Mouse (Mus musculus): ENCODE results near the gene Mettl27.
"Not testable (repeated sequence)": the region's sequence is repeated elsewhere in the genome, so short reads cannot be mapped to it uniquely, and the experiment has no call there.

Gene Mettl27

DNA sequence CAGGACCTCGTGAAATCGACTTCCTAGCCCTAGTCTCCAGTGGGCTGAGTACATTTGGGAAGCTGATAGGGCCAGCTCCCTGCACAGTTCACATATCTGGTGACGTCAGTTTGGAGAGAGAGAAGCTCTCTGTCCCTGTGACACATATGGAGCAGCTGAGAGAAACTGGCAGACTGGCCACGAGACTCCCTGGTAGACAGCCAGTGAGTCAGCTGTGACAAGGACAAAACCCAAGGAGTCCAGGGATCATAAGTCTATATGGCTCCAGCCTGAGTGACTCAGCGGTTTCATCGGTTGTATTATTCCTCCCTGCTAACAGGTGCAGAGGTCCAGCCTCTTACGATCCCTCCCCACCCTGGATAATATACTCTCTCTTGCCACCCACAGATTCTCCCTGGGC lies 26.9 kb downstream of the Mettl27 start:
- DNase-seq, result no peak

GRCm38 (mm10) chr5:134960430-134960829 lies 28.3 kb downstream of the Mettl27 start:
- DNase-seq, result no peak

GRCm38 (mm10) chr5:134961519-134961918 lies 29.4 kb downstream of the Mettl27 start:
- DNase-seq, result no peak

DNA sequence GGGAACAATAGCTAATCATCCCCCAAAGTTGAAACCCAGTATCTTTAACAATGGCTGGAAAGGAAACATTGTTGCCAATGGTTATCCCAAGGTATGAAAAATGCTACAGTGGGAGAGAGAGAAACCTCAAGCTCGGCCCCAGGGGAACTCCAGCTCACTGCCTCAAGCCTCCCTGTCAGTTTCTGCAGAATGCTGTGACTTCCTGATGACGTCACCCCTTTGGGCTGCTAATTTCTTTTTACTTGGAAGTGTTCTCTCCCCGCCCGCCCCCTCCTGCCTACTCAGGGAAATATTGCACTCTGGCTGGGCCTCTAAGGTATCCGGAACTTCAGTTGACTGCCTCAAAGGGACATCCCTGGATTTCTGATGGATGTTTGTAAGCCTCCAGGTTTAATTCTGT lies 31.4 kb downstream of the Mettl27 start:
- DNase-seq, result no peak

GRCm38 (mm10) chr5:134964655-134965054 lies 32.5 kb downstream of the Mettl27 start:
- DNase-seq, result not testable (repeated sequence)

DNA sequence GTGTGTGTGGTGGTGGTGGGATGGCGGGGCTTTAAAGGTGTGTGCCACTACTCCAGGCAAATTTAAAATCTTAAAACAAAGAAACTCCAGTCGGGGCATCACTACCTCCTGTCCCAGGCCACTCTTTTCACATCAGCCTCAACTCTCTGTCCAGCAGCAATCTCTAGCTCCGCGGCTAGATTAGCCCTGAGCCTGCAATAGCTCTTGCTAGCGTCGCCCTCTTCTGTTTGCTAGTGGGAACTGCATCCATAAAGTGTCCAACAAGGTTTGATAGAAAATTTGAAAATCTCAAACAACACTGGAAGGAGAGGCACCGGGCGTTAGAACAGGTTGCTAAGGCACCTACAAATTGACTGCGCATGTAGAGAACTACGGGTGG lies 33.3 kb downstream of the Mettl27 start:
- DNase-seq, result peak; percentile 37

DNA sequence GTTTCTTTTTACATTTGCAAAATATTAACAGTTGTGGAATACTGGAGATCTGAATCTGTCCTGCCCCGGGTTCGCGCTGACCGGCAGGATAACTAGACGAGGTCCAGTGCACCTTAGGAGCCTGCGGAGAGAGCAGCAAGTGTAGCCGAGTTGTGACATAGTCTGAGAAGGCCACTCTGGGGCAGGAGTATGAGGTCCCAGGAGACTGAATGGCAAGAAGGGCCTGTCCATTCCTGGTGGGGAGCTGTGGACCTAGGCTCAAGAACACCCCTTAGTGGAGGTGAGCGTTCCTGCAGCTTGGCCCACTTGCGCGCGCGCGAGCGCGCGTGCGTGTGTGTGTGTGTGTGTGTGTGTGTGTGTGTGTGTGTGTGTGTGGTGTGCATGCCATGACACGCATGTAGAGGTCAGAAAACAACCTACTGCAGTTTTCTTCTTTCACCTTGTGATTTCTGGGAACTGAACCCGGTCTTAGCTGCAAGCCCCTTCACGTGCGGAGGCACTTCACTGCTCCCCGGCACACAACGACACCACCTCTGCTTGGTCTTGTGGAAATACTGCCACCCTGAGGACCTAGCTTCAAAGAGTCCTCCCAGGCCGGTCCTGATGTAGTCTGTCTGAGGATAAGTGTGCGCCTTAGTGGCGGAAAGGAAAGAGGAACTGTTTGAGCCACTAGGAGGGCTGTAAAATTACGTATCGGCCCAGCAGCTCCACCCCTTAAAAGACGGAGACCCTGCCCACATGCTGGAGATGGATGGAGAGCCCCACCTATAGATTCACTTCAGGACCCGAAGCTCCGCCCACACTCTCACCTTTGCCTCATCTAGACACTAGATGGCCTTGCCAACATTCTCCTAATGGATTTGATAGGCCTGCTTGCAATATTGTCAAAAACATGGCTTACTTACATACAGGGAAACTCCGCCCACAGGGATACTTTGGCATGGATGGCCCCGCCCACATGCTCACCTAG lies 34.0 kb downstream of the Mettl27 start:
- DNase-seq, result peak; percentile 16

GRCm38 (mm10) chr5:134967164-134967944 lies 35.2 kb downstream of the Mettl27 start:
- DNase-seq, result no peak

- no peak for DNase-seq
Measured at GRCm38 (mm10) chr5:134970671-134971070, 38.5 kb downstream of the Mettl27 start.

DNA sequence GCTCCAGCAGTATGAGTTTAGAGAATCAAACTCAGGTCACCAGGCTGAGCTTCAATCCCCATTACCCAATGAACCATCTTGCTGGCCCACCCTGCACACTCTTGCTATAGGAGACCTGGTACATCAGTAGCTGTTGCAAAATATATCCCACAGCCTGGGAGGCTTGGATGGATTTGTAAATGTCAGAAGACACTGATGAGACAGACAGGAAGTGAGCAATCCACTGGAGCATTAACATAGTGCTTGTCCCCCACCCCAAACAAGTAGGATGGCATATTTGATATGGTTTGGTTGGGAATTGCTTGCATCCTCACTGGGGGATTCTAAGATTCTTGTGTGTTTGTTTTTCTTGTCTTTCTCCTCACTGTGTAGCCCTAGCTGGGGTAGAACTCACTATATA lies 40.9 kb downstream of the Mettl27 start:
- DNase-seq, result no peak

- no peak for DNase-seq
Measured at GRCm38 (mm10) chr5:134973526-134973925, 41.4 kb downstream of the Mettl27 start.

GRCm38 (mm10) chr5:134974294-134974693 lies 42.1 kb downstream of the Mettl27 start:
- no peak for DNase-seq

DNA sequence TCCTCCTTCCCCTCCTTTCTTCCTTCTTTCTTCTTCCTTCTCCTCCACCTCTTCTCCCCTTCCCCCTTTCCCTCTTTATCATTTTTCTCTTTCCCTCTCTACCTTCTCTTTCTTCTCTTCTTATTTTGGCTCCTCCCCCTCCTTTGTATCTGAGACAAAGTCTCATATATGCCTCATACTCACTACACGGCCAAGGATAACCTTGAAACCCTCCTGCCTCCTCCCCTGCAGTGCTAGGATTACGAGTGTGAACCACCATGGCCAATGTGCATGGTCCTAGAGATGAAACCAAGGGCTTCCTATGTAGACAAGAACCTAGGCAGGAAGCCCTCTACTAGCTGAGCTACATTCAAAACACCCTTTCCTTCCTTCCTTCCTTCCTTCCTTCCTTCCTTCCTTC lies 42.8 kb downstream of the Mettl27 start:
- no peak for DNase-seq

DNA sequence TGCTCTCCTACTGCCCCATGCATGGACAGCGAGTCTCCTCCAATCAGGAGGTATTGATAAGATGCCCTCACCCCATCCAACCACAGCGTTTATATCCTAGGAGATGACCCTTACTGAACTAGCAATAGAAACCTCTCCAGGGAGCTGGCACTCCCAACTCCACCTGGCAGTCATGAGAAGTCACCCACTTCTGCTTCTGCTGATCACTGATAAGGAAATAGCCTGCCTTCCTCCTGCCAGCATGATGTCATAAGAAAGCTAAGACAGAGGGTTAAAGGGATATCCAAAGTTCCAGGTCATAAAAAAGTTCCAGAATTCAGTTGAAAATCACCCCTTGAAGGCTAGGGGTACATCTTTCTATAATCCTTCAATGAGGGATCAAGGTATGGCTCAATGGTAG lies 44.0 kb downstream of the Mettl27 start:
- no peak for DNase-seq

DNA sequence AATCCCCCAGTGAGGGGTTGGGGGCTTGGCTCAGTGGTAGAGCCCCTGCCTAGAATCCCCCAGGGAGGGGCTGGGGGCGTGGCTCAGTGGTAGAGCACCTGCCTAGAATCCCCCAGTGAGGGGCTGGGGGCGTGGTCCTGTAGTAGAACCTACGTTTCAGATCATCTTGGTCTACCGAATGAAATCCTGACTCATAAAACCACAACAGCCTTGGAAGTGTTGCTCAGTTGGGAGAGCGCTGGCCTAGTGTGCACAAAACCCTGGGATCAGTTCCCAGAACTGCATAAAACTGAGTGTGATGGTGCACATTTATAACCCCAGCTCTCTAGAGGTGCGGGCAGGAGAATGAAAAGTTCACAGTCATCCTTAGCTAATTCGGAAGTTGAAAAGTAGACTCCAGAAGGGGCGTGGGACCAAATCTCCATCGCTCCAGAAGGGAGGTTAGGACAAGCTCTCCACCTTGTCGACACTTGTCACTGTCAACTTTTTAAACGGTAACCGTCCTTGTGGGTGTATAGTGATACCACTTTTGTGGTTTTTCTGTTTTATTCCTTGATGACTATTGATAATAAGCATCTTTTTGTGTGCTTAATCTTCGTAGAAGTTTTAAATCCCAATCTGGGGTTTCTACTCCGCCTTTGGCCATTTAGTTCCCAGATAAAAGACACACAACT lies 44.5 kb downstream of the Mettl27 start:
- DNase-seq, result no peak

GRCm38 (mm10) chr5:134977837-134978236 lies 45.7 kb downstream of the Mettl27 start:
- DNase-seq, result no peak

GRCm38 (mm10) chr5:134981149-134981548 lies 49.0 kb downstream of the Mettl27 start:
- DNase-seq, result no peak

GRCm38 (mm10) chr5:134983111-134983510 lies 50.9 kb downstream of the Mettl27 start:
- DNase-seq, result no peak

GRCm38 (mm10) chr5:134983771-134984170 lies 51.6 kb downstream of the Mettl27 start:
- DNase-seq, result no peak

DNA sequence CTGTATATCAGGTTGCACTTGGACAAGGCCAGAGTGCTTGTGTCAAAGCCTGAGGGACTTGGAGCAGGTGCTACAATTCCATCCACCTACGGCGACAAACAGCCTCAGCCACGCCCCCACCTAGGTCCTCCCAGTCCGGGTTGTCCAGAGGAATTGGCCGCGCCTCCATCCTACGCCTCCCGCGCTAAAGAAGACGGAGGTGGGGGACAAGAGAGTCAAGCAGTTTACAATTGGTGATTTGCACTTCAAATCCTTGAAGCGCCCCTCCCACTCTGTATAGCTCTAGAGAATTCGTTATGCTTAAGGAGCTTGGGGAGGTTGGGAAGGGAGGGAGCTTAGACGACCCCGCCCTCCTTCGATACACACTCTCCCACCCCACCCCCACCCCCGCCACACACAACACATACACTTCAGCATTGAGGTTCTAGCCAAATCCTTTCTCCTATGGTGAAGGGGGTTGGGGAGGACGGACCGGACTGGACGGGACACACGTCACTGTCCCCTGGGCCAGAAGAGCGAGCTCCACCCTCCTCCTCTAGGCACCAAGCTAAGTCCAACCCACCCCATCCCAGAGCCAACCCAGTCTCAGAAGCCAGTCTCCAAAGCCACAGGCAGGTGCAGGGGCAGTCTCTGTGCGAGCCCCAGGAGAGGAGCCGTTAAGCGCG lies 53.6 kb downstream of the Mettl27 start, which contains the start of gene Cldn3:
TSS of gene Cldn3 (plus strand) at position 582 of the 665 bp plus-strand sequence.
- no peak for DNase-seq

- no peak for DNase-seq
Measured at GRCm38 (mm10) chr5:134986298-134987268, 54.4 kb downstream of the Mettl27 start.

Measured in cerebellum, adult 11-12 months (tissue).